Mouse (Mus musculus): ENCODE measurements around the gene Pla2g2c.

- TF ChIP-seq POLR2A (IDR thresholded peaks at IDR 0.05; ENCODE audit: borderline replicate concordance, insufficient read depth, low read length) (no peak), CTCF (IDR thresholded peaks at IDR 0.05; ENCODE audit: borderline replicate concordance, insufficient read depth, low read depth, low read length) (no peak)
These were observed 5.4 kb upstream of the Pla2g2c start for GRCm38 (mm10) chr4:138719264-138719596.

Data from cerebellum, adult 2 months (tissue).